Mouse (Mus musculus) forebrain, embryonic 11.5 days (tissue): ENCODE results near the gene Bscl2. TPM values are rescaled to one million over a fixed set of nuclear protein-coding genes. Genes with fewer than 3 reads are reported as not detected.

ENCODE experiments used
- ATAC-seq: fragments of 200-750 bp; cut with Nextera tagmentation; replicated peaks from 2 replicates; pipeline ENCODE4 v1.8.0; 2017; ENCODE audit warnings: moderate TSS enrichment; ENCODE audit not compliant: low FRiP score
- DNase-seq: peaks from one replicate; pipeline ENCODE4 v3.0.0-alpha.2; 2017; ENCODE audit warnings: low spot score
- H3K27ac ChIP-seq: fragments of 300-500 bp; sonication (generic); 2 replicates; pipeline ENCODE4 v1.5.1; 2014; ENCODE audit warnings: low read depth, low read length
- H3K27me3 ChIP-seq: fragments of 300-500 bp; sonication (generic); 2 replicates; pipeline ENCODE4 v1.6.1; 2014; ENCODE audit warnings: mild to moderate bottlenecking, low read length, mixed read lengths; ENCODE audit not compliant: control insufficient read depth, insufficient read depth
- H3K36me3 ChIP-seq: fragments of 300-500 bp; sonication (generic); 2 replicates; pipeline ENCODE4 v1.6.1; 2014; ENCODE audit warnings: mild to moderate bottlenecking, low read length, moderate library complexity, mixed read lengths; ENCODE audit not compliant: control insufficient read depth, insufficient read depth
- H3K4me1 ChIP-seq: fragments of 300-500 bp; sonication (generic); replicated peaks from 2 replicates; pipeline ENCODE4 v1.6.1; 2014; ENCODE audit warnings: low read length, mixed read lengths; ENCODE audit not compliant: control insufficient read depth, insufficient read depth
- H3K4me2 ChIP-seq: fragments of 300-500 bp; sonication (generic); 2 replicates; pipeline ENCODE4 v1.6.1; 2014; ENCODE audit warnings: low read depth, mild to moderate bottlenecking, low read length, moderate library complexity, mixed read lengths; ENCODE audit not compliant: severe bottlenecking
- H3K4me3 ChIP-seq: fragments of 300-500 bp; sonication (generic); 2 replicates; pipeline ENCODE4 v1.5.1; 2014; ENCODE audit warnings: low read depth, low read length
- H3K9ac ChIP-seq: fragments of 300-500 bp; sonication (generic); 2 replicates; pipeline ENCODE4 v1.6.1; 2014; ENCODE audit warnings: low read length
- H3K9me3 ChIP-seq: fragments of 300-500 bp; sonication (generic); 2 replicates; pipeline ENCODE4 v1.6.1; 2016; ENCODE audit warnings: low read length, mixed read lengths; ENCODE audit not compliant: control insufficient read depth
- WGBS: fragments of 180-500 bp; shearing (Covaris S2); extraction: QIAGEN DNeasy Blood & Tissue Kit; methylation state at CpG from one replicate; pipeline ENCODE4 v1.1.7; 2014; 5-methylcytosine and 5-hydroxymethylcytosine counted together
- polyA plus RNA-seq: library from polyadenylated mRNA; unstranded; fragments of >200 nt; fragmentation: Nextera tagmentation; extraction: Ambion mirVana; gene quantifications from 2 replicates; pipeline ENCODE4 v1.2.1, GENCODE M21; 2014

Gene Bscl2
- polyA plus RNA-seq, 1 experiment from 2014 or later: 56.3 TPM

DNA sequence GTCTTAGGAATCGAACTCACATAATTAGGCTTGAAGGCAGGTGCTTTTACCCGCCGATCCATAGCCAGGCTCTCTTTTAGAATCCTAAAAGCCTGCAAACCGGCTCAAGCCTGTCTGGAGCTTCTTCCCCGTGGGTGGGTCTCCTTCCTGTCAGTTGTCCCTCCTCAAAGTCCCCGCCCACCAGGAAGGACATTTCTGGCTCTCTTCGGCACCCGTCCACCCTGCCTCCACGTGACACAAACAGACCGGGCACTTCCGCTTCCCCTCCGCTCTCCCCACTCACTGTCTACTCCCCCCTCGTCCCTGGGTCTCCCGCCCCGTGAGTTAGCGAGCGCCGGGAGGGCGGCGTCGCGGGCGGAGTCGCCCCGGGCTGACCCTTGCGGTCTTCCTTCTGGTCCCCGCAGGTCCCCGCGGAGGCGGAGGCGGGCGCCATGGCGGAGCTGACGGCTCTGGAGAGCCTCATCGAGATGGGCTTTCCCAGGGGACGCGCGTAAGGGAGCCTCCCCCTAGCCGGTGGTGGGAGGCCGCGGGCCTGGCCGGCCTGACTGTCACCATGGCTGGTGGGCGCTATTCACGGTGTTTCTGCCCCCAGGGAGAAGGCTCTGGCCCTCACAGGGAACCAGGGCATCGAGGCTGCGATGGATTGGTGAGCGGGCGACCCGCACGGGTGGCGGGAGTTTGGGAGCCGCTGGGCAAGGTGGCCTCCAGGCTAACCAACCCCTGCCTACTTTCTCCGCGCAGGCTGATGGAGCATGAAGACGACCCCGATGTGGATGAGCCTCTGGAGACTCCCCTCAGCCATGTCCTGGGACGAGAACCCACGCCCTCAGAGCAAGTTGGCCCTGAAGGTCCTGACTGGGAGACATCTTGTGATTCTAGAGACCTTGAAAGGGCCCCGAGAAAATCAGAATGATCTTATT, 34.3 kb downstream of the Bscl2 start, which contains the start of gene Ubxn1:
TSS of gene Ubxn1 (plus strand) at position 230 of the 920 bp plus-strand sequence.
- H3K36me3 ChIP-seq: peaks cover 4% of the 10 kb centered on the region; the same call in 1 of the 2 replicates
- ATAC-seq: peak; percentile 99
- H3K4me3 ChIP-seq: peak within 1 kb of the TSS; percentile 96
- WGBS: 1% methylated on average over 52 of the region's 59 CpGs
- no peaks in the 10 kb centered on the region for H3K9me3 ChIP-seq
- H3K4me2 ChIP-seq: peak within 1 kb of the TSS; percentile 88
- DNase-seq: peak; percentile 95
- H3K4me1 ChIP-seq: peaks cover 7% of the 10 kb centered on the region; the same call in 1 of the 2 replicates
- H3K27ac ChIP-seq: peak within 1 kb of the TSS; percentile 63
- peak within 1 kb of the TSS; percentile 96 for H3K9ac ChIP-seq
- no peaks in the 10 kb centered on the region for H3K27me3 ChIP-seq

DNA sequence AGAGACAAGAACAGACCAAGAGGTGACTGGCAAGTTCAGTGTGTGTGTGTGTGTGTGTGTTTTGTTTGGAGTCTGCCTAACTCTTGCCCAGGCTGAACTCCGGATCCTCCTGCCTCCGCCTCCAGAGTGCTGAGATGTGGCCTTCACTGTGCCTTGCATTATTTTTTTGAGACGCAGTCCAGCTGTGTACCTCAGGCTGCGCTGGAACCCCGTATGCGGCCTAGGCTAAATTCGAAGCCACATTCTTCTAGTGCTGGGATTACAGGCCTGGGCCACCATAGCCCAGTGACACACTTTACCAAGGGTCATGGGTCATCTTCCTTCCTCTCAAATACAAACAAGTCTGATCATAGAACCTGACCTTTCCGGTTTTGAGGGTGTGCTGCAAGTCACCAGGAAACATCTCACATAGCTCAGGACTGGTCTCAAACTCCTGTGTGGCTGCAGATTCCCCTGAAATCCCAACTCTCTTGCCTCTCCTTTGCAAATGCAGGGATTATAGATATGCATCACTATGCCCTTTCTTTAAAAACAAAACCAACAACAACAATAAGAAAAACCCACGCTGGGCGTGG, 35.1 kb downstream of the Bscl2 start:
- Histone ChIP-seq H3K4me2 (peak overlapping the region; percentile 88), H3K9ac (peak overlapping the region; percentile 96), H3K9me3 (no peaks in the 10 kb centered on the region), H3K36me3 (peaks cover 4% of the 10 kb centered on the region; the same call in 1 of the 2 replicates), H3K4me1 (peaks cover 7% of the 10 kb centered on the region; the same call in 1 of the 2 replicates), H3K27ac (peak overlapping the region; percentile 63; the same call in 1 of the 2 replicates), H3K27me3 (no peaks in the 10 kb centered on the region), H3K4me3 (peak overlapping the region; percentile 96)
- no peak for DNase-seq
- WGBS: 78% methylated on average over 10 of the region's 10 CpGs
- ATAC-seq: no peak

DNA sequence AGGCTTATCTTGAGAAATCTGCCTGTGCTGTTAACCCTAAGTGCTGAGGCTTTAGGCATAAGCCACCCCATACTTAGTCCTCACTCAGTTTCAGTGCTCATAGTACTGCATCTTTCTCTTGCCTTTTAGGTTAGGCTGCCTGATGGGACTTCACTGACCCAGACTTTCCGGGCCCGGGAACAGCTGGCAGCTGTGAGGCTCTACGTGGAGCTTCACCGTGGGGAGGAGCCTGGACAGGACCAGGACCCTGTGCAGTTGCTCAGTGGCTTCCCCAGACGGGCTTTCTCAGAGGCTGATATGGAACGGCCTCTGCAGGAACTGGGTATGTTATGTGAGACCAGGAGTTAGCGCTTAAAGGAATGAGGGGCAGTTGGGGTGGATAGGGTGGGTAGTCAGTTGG, 37.8 kb downstream of the Bscl2 start:
- no peaks in the 10 kb centered on the region for H3K27me3 ChIP-seq
- DNase-seq (no peak), ATAC-seq (no peak)
- no peak overlapping the region for H3K9ac ChIP-seq
- H3K4me1 ChIP-seq: peaks cover 7% of the 10 kb centered on the region; the same call in 1 of the 2 replicates
- no peaks in the 10 kb centered on the region for H3K9me3 ChIP-seq
- 93% methylated on average over 7 of the region's 7 CpGs for WGBS
- H3K4me2 ChIP-seq: no peak overlapping the region
- H3K4me3 ChIP-seq: no peak overlapping the region
- peaks cover 4% of the 10 kb centered on the region; the same call in 1 of the 2 replicates for H3K36me3 ChIP-seq
- no peak overlapping the region for H3K27ac ChIP-seq

DNA sequence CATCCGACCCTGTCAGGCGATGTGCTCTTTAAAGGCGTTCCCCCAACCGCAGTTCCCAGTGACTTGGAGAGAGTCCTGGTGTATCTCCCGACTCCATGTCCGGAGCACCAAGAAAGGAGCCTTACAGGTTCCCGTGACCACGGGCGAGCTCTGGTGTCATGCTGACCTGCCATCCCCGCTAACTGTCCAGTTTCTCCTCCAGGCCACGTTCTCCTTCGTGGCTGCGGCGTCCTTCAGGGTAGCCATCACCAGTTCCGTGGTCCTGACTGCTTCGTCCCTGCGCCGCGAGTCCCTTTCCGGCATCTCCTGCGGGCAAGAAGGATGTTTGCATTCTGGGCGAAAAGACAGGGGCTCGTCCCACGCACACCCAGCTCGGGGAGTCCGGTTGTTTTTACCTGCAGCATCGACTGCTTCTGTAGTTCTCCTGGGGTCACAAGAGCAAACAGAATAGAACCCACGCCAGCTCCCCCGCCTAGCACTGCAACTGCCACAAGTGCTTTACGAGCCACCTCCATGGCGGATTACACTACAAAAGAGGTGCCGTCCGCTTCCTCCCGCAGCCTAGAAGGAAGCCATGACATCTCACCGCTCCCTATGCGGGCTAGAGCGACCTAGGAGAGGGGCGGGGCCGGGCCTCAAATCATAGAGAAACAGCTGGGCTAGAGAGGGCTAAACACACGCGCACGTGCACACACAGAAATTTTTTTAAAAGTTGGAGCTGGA, 43.2 kb downstream of the Bscl2 start, which contains the start of gene Uqcc3:
TSS of gene Uqcc3 (minus strand) at position 613 of the 723 bp plus-strand sequence.
- H3K9me3 ChIP-seq: no peaks in the 10 kb centered on the region
- H3K27me3 ChIP-seq: no peaks in the 10 kb centered on the region
- H3K9ac ChIP-seq: peak within 1 kb of the TSS; percentile 91
- peak within 1 kb of the TSS; percentile 50 for H3K27ac ChIP-seq
- H3K36me3 ChIP-seq: no peaks in the 10 kb centered on the region; the same call in 1 of the 2 replicates
- peak within 1 kb of the TSS; percentile 76 for H3K4me3 ChIP-seq
- DNase-seq (peak; percentile 90), ATAC-seq (peak; percentile 95)
- WGBS: under 1% methylated on average over 42 of the region's 42 CpGs
- no peaks in the 10 kb centered on the region for H3K4me1 ChIP-seq
- peak within 1 kb of the TSS; percentile 87 for H3K4me2 ChIP-seq

DNA sequence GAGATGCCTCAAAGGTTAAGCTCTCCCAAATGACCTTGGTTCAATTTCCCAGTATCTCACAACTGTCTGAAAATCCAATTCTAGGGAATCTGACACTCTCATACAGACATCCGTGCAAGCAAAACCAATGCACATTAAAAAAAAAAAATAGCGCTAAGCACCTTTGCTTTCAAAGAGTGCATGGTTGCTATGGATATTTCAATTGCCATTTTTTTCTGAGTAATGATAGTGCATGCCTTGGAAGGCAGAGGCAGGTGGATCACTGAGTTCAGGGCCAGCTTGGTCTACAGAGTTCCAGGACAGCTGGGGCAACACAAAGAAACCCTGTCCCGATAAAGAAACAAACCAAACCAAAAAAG, 43.7 kb downstream of the Bscl2 start:
- H3K4me1 ChIP-seq: no peaks in the 10 kb centered on the region
- ATAC-seq: no peak
- H3K4me2 ChIP-seq: peak overlapping the region; percentile 87
- peak overlapping the region; percentile 76 for H3K4me3 ChIP-seq
- H3K36me3 ChIP-seq: no peaks in the 10 kb centered on the region; the same call in 1 of the 2 replicates
- no peaks in the 10 kb centered on the region for H3K9me3 ChIP-seq
- WGBS: 14% methylated on average over 3 of the region's 3 CpGs
- H3K27me3 ChIP-seq: no peaks in the 10 kb centered on the region
- no peak for DNase-seq
- H3K9ac ChIP-seq: peak overlapping the region; percentile 91
- H3K27ac ChIP-seq: no peak overlapping the region; the same call in 1 of the 2 replicates

DNA sequence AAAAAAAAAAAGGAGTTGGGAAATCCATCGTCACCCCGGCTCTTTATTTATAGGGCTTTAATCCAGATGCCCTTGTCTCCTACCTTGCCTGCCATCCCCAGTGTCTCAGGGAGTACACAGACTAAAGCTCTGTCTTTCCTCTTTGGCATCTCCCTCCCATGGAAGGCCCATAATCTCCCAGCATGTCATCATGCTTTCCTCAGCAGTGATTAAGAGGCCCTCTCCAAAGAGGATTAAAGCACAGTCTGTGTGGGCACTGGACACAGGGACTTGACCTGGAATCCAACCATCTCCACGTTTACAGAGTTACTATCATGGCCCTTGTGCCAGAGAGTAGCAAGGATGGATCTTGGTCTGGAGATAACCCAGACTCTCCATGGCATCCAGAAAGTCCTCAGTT, 46.3 kb downstream of the Bscl2 start, which contains the start of the genes Lbhd1 and Gm49403:
TSS of gene Lbhd1 (plus strand) at position 117 of the 400 bp plus-strand sequence.
TSS of gene Gm49403 (plus strand) at position 315 of the 400 bp plus-strand sequence.
- ATAC-seq: no peak
- Histone ChIP-seq H3K27ac (no peak within 1 kb of the TSS), H3K9me3 (no peaks in the 10 kb centered on the region), H3K4me1 (no peaks in the 10 kb centered on the region; the same call in 1 of the 2 replicates), H3K4me2 (no peak within 1 kb of the TSS), H3K36me3 (no peaks in the 10 kb centered on the region), H3K27me3 (no peaks in the 10 kb centered on the region), H3K4me3 (no peak within 1 kb of the TSS), H3K9ac (no peak within 1 kb of the TSS)
- no peak for DNase-seq
- 78% methylated on average over 3 of the region's 3 CpGs for WGBS

DNA sequence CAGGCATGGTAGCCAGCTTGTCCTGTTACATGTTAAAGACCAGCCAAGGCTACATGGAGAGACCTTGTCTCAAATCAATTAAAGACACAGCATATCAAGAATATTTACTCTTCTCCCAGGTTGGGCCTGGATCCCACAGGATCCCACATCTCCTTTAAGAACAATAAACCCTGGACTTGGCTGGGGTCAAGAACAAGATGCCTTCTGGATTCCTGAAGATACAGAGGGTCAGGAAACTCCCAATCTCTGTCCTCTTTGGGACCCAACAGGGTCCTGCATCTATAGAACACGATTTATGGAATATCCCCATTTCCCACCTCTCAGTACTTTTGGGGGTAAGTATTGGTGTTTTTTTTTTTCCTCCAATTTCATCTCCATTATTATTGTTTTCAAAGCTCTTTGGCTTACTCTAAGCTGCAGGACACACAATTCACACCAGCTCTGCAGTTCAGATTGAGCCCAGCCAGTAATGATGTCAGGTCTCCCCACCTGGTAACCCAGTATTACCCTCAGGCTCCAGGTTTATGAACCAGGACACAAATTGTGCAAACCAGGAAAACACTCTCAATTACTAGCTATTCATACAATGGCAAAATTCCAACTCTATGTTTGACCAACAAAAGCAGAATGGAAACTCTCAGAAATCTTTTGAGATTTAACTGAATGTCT, 49.8 kb downstream of the Bscl2 start:
- WGBS: 52% methylated on average over 1 of the region's 1 CpGs
- H3K9ac ChIP-seq: peak overlapping the region; percentile 79; the same call in 1 of the 2 replicates
- H3K36me3 ChIP-seq: no peaks in the 10 kb centered on the region; the same call in 1 of the 2 replicates
- peak overlapping the region; percentile 76; the same call in 1 of the 2 replicates for H3K4me2 ChIP-seq
- H3K27ac ChIP-seq: peak overlapping the region; percentile 62; the same call in 1 of the 2 replicates
- H3K27me3 ChIP-seq: no peaks in the 10 kb centered on the region
- H3K9me3 ChIP-seq: no peaks in the 10 kb centered on the region
- H3K4me1 ChIP-seq: no peaks in the 10 kb centered on the region; the same call in 1 of the 2 replicates
- ATAC-seq (no peak), DNase-seq (no peak)
- H3K4me3 ChIP-seq: no peak overlapping the region
